Mouse (Mus musculus) embryonic fibroblast, embryonic 13.5 days (primary cell): ENCODE measurements around the gene D6Ertd527e.

ENCODE experiments used
- CTCF ChIP-seq: IDR thresholded peaks from 2 replicates; pipeline ENCODE4 v1.5.1; 2011; ENCODE audit warnings: mild to moderate bottlenecking, control low read depth, low read length, moderate library complexity, borderline replicate concordance; ENCODE audit not compliant: insufficient read depth
- POLR2A ChIP-seq: IDR thresholded peaks from 2 replicates; pipeline ENCODE4 v1.6.1; 2011; ENCODE audit warnings: low read depth, mild to moderate bottlenecking, control low read depth, low read length, moderate library complexity

GRCm38 (mm10) chr6:87119975-87120374 lies 15.4 kb downstream of the D6Ertd527e start:
- TF ChIP-seq POLR2A (no peak), CTCF (no peak)
